Mouse (Mus musculus): ENCODE measurements around the gene Pfkp. TPM values are rescaled to one million over a fixed set of nuclear protein-coding genes. Genes with fewer than 3 reads are reported as not detected.

Gene Pfkp
- total RNA-seq, 2 experiments from 2014 or later = 8.1 to 9.9 TPM

GRCm38 (mm10) chr13:6636976-6637375 is 11.6 kb downstream of the Pfkp start:
- DNase-seq = no peak

DNA sequence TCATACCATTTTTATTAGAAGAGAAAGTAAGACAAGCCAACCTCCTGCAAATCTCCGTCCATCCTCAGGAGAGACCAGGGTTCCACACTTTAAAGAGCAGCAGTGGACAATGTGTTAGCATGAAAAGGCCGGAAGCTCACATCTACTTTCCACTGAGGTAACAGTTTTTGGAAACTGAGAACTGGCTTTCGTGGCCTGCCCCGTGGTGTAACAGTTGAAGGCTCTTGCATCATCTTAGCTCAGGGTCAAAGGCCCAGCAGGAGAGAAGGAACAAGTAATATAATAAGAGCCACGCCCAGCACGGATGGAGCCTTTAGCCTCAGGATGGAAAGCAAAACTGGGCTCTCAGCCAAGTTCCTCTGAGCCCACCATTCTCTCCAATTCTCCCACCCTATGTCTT is 12.1 kb downstream of the Pfkp start:
- DNase-seq = no peak

- no peak for DNase-seq
Measured at GRCm38 (mm10) chr13:6635138-6636076, 13.2 kb downstream of the Pfkp start.

DNA sequence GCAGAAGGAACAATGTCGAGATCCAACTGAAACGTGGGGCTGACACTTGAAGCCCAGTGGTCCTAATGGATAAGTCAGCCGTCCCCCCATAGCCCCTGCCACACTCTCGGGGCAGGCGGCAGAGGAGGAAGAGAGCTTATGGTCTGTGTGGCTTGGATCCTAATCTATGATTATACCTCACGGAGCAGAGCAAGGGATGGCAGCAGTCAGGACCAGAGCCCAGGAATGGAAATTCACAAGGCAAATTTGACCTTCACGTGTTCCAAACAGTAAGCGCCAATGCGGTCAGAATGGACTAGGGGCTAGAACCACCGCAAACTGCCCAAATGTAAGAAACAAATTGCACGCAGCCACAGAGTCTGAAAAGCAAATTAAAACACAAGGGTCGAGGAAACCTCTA is 14.5 kb downstream of the Pfkp start:
- DNase-seq = no peak

DNA sequence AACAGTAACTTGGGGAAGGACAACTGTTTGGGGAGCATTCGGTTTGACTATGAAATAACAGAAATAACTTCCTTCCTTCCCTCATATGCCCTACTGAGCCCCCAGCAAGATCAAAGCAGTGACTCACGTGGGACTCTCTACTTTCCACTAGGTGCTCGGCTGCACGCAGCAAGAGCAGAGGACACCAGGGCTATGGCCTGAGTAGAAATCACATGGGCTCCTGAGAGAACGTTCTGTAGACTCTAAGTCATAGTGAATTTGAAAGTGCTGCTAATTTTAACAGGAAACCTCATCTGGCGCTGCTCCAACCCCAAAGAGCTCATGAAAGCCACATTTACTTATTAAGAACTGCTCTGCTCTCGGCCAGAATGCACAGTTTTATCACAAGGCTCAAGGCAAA is 15.1 kb downstream of the Pfkp start:
- DNase-seq = peak; percentile 22

GRCm38 (mm10) chr13:6632935-6633334 is 15.6 kb downstream of the Pfkp start:
- DNase-seq = no peak

- no peak for DNase-seq
Measured at GRCm38 (mm10) chr13:6632513-6632912, 16.1 kb downstream of the Pfkp start.

DNA sequence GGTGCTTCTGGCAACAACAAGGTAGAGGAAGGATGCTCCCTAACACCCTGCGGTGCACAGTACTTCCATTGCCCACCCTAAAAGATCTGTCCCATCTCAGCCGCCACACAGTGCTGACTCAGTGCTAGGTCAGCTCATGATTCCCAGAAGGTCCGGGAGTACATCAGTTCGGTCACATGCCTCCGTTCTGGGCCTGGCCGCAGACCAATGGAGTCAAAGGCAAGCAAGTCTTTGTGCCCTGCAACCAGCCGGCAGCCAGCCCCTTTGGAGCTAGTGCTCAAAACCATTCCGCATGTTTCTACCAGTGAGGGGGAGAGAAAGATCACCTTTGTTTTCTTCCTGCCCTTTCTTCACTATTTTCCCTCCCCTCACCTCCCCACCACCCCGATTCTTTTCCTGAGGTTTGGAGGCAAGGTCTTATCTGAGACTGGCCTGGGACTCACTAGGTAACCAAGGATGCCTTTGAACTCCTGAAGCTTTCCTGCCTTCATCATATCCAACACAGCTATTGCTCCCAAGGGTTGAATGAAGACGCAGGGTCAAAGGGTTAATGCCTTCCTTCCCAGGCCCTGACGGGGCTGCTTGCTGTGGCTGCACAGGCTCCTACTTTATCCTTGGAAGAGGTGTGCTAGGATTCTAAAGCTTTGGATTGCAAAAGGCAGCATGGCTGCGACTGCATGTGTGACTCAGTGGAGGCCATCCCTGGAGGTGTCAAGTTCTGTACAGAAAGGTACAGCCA is 16.6 kb downstream of the Pfkp start:
- no peak for DNase-seq

DNA sequence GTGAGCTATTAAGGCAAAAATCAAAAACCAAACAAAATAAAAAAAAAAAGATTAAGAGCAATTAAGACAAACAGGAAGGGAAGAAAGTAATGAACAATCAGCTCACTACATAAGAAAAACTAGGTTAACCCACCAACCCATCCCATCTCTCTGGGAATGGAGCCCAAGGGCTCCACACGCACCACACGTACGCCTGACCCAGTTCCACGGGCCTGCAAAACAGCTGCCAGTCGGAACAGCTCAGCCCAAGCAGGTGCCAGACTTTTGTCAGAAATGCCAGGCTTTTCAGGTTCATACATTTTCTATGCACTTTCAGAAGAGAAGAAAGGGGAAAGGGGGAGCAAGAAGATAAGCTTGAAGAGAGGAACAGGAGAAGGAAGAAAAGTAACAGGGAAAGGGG is 17.9 kb downstream of the Pfkp start:
- DNase-seq = no peak

GRCm38 (mm10) chr13:6629927-6630326 is 18.6 kb downstream of the Pfkp start:
- DNase-seq = no peak

DNA sequence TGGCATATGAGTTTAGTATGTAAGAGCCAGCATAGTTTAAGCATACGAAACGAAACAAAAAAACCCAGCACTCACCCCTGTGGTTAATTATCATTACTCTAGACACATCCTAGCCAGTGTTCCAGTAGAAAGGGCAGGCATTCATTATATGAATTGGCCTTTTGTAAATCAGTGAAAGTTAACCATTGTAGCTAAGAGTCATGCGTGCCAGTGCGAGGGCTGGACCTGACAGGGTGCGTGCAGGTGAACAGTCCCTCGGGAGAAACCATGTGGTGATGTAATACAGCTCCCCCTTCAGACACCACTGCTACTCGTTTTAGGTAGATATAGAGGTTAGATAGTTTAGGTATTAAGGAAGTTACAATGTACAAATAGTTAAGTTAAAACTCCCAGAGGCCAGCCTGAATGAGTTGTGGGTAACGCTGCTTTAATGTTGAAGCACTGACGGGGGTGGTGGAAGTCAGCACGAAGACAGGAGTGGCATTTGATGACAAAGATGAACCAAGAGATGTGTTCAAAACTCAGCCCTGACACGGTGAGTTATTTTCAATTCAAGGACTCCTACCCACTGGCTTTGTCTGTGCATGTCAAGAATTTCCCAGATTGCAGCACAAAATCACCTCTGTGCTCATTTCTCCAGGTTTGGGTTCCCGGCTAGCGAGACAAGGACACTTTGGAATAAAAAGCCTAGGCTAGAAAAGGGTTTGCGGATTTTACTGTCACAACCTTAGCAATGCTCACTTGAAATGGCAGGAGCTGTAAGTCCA is 19.4 kb downstream of the Pfkp start:
- no peak for DNase-seq

DNA sequence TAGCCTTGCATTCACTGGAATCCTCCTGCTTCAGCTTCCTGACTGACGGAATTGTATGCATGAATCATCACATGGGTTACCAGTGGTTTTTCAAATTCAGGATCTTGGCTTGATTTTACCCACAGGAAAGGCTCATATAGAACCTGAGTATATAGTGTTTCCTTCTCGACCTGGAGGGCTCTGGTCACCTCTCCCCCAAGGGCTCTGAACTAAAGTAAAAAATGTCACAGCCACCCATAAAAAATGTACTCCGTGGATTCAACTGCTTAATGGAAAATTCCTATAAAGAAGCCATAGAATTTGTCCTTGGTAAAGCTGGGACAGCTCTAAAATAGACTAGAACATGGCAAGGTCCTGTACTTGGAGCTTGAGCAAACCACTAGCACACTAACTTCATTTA is 20.3 kb downstream of the Pfkp start:
- DNase-seq = no peak

- no peak for DNase-seq
Measured at GRCm38 (mm10) chr13:6627352-6627751, 21.2 kb downstream of the Pfkp start.

DNA sequence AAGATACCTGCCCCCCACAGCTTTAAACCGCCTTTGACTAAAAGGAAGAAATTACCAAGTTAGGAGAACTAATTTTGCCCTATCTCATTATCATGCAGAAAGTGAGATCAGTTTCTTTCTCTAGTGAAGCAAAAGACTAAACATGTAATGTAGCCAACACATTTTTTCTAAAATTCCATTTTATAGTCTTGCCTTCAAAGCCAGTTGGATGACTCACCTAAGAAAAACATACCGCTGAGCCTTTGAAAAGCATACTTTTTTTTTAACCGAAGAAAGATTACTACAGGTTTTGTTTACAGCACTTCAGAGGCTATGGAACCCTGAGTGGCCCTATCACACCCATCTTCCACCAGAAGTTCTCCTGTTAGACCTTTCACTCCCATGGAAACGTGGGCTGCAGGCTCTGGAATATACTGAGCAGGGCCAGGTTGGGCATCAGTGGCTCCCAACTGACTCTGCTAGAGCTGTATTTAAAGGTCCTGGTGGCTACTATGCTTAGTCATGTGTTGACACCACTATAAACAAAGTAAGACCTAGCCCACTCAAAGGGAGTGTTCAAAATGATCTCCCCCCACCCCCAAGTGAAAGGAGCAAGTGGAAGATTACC is 22.0 kb downstream of the Pfkp start:
- DNase-seq = no peak

DNA sequence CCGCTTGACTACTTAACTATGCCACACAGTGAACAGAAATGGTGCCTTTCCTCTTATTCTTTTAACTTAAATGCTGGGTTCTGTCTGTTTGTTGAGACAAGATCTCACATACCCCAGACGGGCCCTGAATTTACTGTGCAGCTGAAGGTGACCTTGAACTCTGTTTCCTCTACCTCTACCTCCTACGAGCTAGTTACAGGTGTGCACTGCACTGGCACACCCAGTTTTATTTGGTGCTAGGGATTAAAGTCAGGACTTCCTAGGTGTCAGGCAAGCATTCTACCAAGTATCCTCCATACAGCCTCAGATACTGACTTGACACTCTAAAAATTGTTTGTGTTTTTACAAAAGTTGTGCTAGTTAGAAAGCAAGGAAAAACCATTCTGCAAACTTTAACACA is 22.6 kb downstream of the Pfkp start:
- no peak for DNase-seq

DNA sequence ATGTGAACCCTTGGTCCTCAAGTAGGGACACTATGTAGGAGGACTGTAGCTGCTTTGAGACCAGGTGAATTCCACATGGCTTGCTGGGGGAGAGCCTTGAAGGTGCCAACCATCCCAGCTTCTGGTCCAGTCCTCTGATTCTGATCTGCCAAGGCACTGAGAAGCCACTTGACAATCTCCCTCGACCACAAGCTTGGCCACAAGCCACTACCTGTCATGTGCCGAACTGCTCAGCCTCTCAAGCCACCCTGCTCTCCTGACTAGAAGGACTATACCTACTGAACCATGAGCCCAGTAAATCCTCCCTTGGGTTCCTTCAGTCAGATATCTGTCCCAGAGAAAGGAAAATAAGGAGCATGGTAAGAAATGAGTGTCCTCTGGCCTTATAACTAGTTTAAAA is 24.0 kb downstream of the Pfkp start:
- no peak for DNase-seq

- DNase-seq = no peak
Measured at GRCm38 (mm10) chr13:6624121-6624520, 24.5 kb downstream of the Pfkp start.

GRCm38 (mm10) chr13:6621831-6622230 is 26.7 kb downstream of the Pfkp start:
- no peak for DNase-seq

- DNase-seq = no peak
Measured at GRCm38 (mm10) chr13:6620250-6620649, 28.3 kb downstream of the Pfkp start.

DNA sequence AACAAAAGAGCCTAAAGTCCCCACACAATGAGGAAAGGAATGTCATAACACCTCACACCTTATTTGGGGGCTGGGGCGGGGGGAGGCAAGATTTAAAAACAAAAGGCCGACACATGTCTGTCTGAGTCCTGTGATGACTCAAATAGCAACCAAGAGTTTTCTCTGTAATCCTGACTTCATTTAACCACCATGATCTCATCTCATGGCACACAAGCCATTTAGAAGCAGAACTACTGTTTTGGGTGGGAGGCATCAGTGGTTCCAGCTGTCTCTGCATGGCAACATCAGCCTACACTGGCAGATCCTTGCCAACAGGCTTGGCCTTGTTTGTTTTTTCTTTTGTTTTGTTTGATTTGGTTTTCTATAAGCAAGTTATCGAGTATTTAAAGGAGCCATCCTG is 29.9 kb downstream of the Pfkp start:
- DNase-seq = no peak

DNA sequence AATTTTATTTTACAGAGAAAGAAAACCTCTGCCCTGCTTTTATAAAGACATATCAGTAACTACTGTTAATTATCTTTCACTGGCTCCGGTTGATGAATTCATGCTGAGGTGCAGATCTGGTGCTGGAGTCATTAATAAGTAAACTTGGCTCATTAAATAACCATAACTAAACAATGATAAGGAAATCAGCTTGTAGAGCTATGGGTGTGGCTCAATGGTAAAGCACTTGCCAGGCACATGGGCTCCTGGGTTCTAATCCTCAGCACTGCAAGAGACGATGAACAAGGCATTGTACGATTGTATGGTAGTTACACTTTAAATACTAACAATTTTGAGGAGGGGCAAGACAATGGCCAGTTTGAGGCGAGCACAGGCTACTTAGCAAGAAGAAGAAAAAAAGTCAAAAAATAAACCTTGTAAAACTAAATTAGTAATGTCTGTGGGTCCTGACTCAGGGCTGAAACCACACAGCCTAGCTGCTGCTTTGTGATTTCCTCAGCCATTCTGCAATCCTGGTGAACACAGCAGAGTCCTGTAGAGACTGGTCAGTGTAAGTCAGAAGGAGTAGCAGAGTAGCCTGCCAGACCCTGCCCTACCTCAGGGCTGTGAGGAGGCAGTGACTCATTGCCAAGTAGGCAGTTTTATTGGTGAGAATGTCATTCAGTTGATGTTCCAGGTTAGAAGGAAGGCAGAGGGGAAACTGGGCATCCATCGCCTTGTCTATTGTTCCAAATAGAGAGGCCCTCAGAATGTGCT is 34.7 kb downstream of the Pfkp start:
- no peak for DNase-seq

Data from gastrocnemius, postnatal 10 days (tissue).